Mouse (Mus musculus): ENCODE measurements at regions not wholly inside any gene's neighbourhood (a gene's known extent, or its start where the extent isn't known, plus 50 kb on each side); places are given as distances from the start of the nearest gene placed in this dataset.

DNA sequence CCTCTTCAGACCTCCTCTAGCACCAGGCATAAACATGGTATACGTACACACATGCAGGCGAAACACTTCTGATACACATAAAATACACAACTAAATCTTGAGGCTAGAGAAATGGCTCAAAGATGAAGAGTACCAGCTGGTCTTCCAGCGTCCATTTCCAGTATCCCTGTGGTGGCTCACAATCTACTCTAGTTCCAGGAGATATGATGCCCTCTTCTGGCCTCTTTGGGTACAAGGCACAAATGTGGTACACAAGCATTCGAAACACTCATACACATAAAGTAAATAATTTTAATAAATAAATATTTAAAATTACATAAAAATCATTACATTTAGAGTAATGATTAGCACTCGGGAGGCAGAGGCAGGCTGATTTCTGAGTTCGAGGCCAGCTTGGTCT is 50.7 kb upstream of the Rabgap1l start:
- peak; percentile 49 for DNase-seq (ENCODE audit: low spot score)

- DNase-seq (ENCODE audit: low spot score): peak; percentile 47
These were observed 51.7 kb upstream of the Rabgap1l start for GRCm38 (mm10) chr1:160844709-160845108.

DNA sequence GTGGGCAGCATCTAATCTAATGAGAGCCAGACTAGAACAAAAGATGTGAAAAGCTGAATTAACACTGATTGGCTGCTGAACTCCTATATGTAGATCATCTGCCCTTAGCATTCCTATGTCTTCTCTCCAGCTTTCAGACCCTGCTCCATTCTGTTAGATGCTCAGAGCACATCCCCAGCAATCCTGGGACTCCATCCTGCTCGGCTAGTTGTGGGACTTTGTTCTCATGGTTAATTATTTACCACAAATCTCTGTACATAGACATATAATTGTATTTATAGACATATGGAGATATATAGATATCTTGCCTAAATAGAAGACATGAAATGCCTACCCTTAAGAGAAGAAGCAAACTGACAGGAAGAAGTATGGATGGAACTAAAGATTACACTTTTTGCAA is 55.5 kb upstream of the Rc3h1 start:
- DNase-seq (ENCODE audit: low spot score): no peak

DNA sequence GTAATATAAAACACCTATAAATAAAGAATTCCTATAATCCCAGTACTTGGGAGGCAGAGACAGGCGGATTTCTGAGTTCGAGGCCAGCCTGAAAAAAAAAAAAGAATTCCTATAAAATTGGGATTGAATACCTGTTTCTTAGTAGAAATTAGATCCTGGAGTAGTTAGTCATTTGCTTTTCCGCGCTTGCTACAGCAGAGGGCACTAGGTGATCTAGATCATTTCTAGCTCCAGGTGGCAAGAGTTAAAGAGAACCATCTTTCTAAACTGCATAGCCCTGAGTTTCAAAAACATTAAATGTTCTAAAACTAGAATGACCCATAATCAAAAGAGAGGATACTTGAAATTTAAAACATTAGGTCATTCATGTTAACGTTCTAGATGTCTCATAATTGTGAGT is 51.8 kb upstream of the Rc3h1 start:
- no peak for DNase-seq (ENCODE audit: low spot score)

- no peak for DNase-seq (ENCODE audit: low spot score)
These were observed 50.8 kb upstream of the Rc3h1 start for GRCm38 (mm10) chr1:160855411-160855810.

DNA sequence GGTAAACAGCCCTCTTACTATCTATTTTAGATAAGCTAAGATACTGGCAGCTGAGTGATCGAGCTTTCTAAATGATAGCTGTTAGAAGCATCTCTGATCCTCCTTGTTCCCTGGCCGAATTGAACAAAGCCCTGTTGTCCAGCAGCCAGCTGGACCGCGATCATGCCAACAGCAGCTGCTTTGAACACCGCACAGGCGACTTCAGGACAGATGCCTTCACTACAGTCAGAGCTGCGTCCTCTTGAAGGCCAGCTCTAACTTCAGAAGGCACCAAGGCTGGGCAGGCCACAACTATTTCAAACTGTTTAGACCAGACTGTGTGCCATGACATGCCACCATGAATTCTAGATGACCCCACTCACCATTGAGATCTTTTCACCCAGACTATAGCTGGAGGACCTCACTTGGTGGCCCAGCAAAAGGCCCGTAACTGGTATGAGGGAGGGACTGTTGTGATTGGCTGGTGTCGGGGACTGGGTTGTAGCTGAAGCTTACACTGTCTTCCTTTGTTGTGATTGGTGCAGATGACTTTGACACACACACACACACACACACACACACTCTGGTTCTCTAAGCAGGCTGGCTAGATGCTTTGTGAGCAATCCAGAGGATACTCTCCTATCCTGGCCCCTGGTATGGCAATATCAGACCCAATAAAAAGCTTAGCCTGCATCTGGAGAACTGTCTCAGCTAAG is 50.1 kb upstream of the Rc3h1 start:
- DNase-seq (ENCODE audit: low spot score): no peak

Data from c-Kit-positive CD71-positive TER-119-positive erythroid progenitor cells, embryonic 14.5 days (primary cell).